Mouse (Mus musculus): ENCODE results near the gene Stxbp4. TPM values are rescaled to one million over a fixed set of nuclear protein-coding genes. Genes with fewer than 3 reads are reported as not detected.

The Stxbp4 gene
- polyA plus RNA-seq, 1 experiment from 2014 or later: 37.6 TPM

GRCm38 (mm10) chr11:90666916-90667315 is 29.0 kb upstream of the Stxbp4 start:
- no peak overlapping the region for H3K9ac ChIP-seq
- no peak overlapping the region for H3K4me3 ChIP-seq
- no peaks in the 10 kb centered on the region for H3K9me3 ChIP-seq (replicated peaks)
- H3K27ac ChIP-seq: no peak overlapping the region
- H3K4me2 ChIP-seq (replicated peaks): no peak overlapping the region
- no peak for ATAC-seq (ENCODE audit: low FRiP score)
- peaks cover 22% of the 10 kb centered on the region for H3K4me1 ChIP-seq
- 83% methylated on average over 4 of the region's 4 CpGs for WGBS
- H3K36me3 ChIP-seq: no peaks in the 10 kb centered on the region
- no peaks in the 10 kb centered on the region for H3K27me3 ChIP-seq

- no peaks in the 10 kb centered on the region for H3K27me3 ChIP-seq
- no peak overlapping the region for H3K9ac ChIP-seq
- no peak overlapping the region for H3K4me2 ChIP-seq (replicated peaks)
- no peaks in the 10 kb centered on the region for H3K36me3 ChIP-seq
- no peaks in the 10 kb centered on the region for H3K9me3 ChIP-seq (replicated peaks)
- 60% methylated on average over 3 of the region's 3 CpGs for WGBS
- H3K4me3 ChIP-seq: no peak overlapping the region
- no peak for ATAC-seq (ENCODE audit: low FRiP score)
- no peak overlapping the region for H3K27ac ChIP-seq
- H3K4me1 ChIP-seq: peaks cover 22% of the 10 kb centered on the region
These were observed 28.4 kb upstream of the Stxbp4 start for GRCm38 (mm10) chr11:90666144-90666757.

GRCm38 (mm10) chr11:90665161-90665560 is 27.3 kb upstream of the Stxbp4 start:
- Histone ChIP-seq H3K27ac (peak overlapping the region; percentile 25; the same call in 1 of the 2 replicates), H3K4me3 (no peak overlapping the region), H3K36me3 (no peaks in the 10 kb centered on the region), H3K4me1 (peaks cover 22% of the 10 kb centered on the region), H3K27me3 (no peaks in the 10 kb centered on the region), H3K4me2 (replicated peaks) (no peak overlapping the region), H3K9ac (no peak overlapping the region), H3K9me3 (replicated peaks) (no peaks in the 10 kb centered on the region)
- 22% methylated on average over 6 of the region's 6 CpGs for WGBS
- ATAC-seq (ENCODE audit: low FRiP score): no peak

GRCm38 (mm10) chr11:90664345-90664986 is 26.6 kb upstream of the Stxbp4 start:
- Histone ChIP-seq H3K4me2 (replicated peaks) (no peak overlapping the region; the same call in 1 of the 2 replicates), H3K27me3 (no peaks in the 10 kb centered on the region), H3K4me3 (no peak overlapping the region), H3K9me3 (replicated peaks) (no peaks in the 10 kb centered on the region), H3K27ac (peak overlapping the region; percentile 44; the same call in 1 of the 2 replicates), H3K9ac (no peak overlapping the region), H3K36me3 (no peaks in the 10 kb centered on the region), H3K4me1 (peaks cover 22% of the 10 kb centered on the region)
- no peak for ATAC-seq (ENCODE audit: low FRiP score)
- WGBS: 32% methylated on average over 8 of the region's 8 CpGs

- peaks cover 4% of the 10 kb centered on the region; the same call in 1 of the 2 replicates for H3K36me3 ChIP-seq
- no peak for ATAC-seq (ENCODE audit: low FRiP score)
- 30% methylated on average over 5 of the region's 5 CpGs for WGBS
- H3K4me1 ChIP-seq: peaks cover 22% of the 10 kb centered on the region
- H3K9me3 ChIP-seq (replicated peaks): no peaks in the 10 kb centered on the region
- no peak overlapping the region for H3K9ac ChIP-seq
- H3K4me2 ChIP-seq (replicated peaks): no peak overlapping the region
- H3K27me3 ChIP-seq: no peaks in the 10 kb centered on the region
- no peak overlapping the region for H3K4me3 ChIP-seq
- H3K27ac ChIP-seq: peak overlapping the region; percentile 44; the same call in 1 of the 2 replicates
These were observed 25.9 kb upstream of the Stxbp4 start for GRCm38 (mm10) chr11:90663618-90664297.

GRCm38 (mm10) chr11:90663052-90663451 is 25.2 kb upstream of the Stxbp4 start:
- Histone ChIP-seq H3K4me1 (peaks cover 22% of the 10 kb centered on the region), H3K4me2 (replicated peaks) (no peak overlapping the region), H3K27me3 (no peaks in the 10 kb centered on the region), H3K9me3 (replicated peaks) (no peaks in the 10 kb centered on the region), H3K27ac (no peak overlapping the region), H3K9ac (no peak overlapping the region), H3K36me3 (peaks cover 4% of the 10 kb centered on the region; the same call in 1 of the 2 replicates), H3K4me3 (no peak overlapping the region)
- no peak for ATAC-seq (ENCODE audit: low FRiP score)
- 88% methylated on average over 3 of the region's 3 CpGs for WGBS

GRCm38 (mm10) chr11:90660662-90661061 is 22.8 kb upstream of the Stxbp4 start:
- 85% methylated on average over 4 of the region's 4 CpGs for WGBS
- no peak for ATAC-seq (ENCODE audit: low FRiP score)
- Histone ChIP-seq H3K4me2 (replicated peaks) (no peak overlapping the region), H3K4me3 (no peak overlapping the region), H3K9ac (no peak overlapping the region), H3K4me1 (peaks cover 22% of the 10 kb centered on the region), H3K27me3 (no peaks in the 10 kb centered on the region), H3K36me3 (peaks cover 7% of the 10 kb centered on the region; the same call in 1 of the 2 replicates), H3K27ac (no peak overlapping the region), H3K9me3 (replicated peaks) (no peaks in the 10 kb centered on the region)

GRCm38 (mm10) chr11:90657527-90657926 is 19.6 kb upstream of the Stxbp4 start:
- no peaks in the 10 kb centered on the region for H3K4me1 ChIP-seq
- no peaks in the 10 kb centered on the region for H3K9me3 ChIP-seq (replicated peaks)
- no peak overlapping the region for H3K4me3 ChIP-seq
- WGBS: 91% methylated on average over 12 of the region's 12 CpGs
- peaks cover 7% of the 10 kb centered on the region; the same call in 1 of the 2 replicates for H3K36me3 ChIP-seq
- no peak overlapping the region for H3K4me2 ChIP-seq (replicated peaks)
- no peak overlapping the region for H3K27ac ChIP-seq
- H3K9ac ChIP-seq: no peak overlapping the region
- H3K27me3 ChIP-seq: no peaks in the 10 kb centered on the region
- no peak for ATAC-seq (ENCODE audit: low FRiP score)

- 95% methylated on average over 4 of the region's 4 CpGs for WGBS
- H3K27me3 ChIP-seq: no peaks in the 10 kb centered on the region
- no peaks in the 10 kb centered on the region for H3K4me1 ChIP-seq
- H3K4me3 ChIP-seq: no peak overlapping the region
- H3K36me3 ChIP-seq: peaks cover 18% of the 10 kb centered on the region
- no peak overlapping the region for H3K4me2 ChIP-seq (replicated peaks)
- ATAC-seq (ENCODE audit: low FRiP score): no peak
- no peak overlapping the region for H3K9ac ChIP-seq
- no peaks in the 10 kb centered on the region for H3K9me3 ChIP-seq (replicated peaks)
- H3K27ac ChIP-seq: no peak overlapping the region
These were observed 14.7 kb upstream of the Stxbp4 start for GRCm38 (mm10) chr11:90652603-90653002.

GRCm38 (mm10) chr11:90650231-90650885 is 12.5 kb upstream of the Stxbp4 start:
- Histone ChIP-seq H3K9me3 (replicated peaks) (no peaks in the 10 kb centered on the region), H3K27me3 (no peaks in the 10 kb centered on the region), H3K9ac (no peak overlapping the region), H3K4me1 (no peaks in the 10 kb centered on the region), H3K4me3 (no peak overlapping the region), H3K36me3 (peaks cover 28% of the 10 kb centered on the region), H3K27ac (no peak overlapping the region), H3K4me2 (replicated peaks) (no peak overlapping the region)
- WGBS: 87% methylated on average over 9 of the region's 9 CpGs
- ATAC-seq (ENCODE audit: low FRiP score): no peak

- H3K27ac ChIP-seq: no peak overlapping the region
- peaks cover 34% of the 10 kb centered on the region for H3K36me3 ChIP-seq
- H3K9me3 ChIP-seq (replicated peaks): no peaks in the 10 kb centered on the region
- H3K4me1 ChIP-seq: no peaks in the 10 kb centered on the region
- ATAC-seq (ENCODE audit: low FRiP score): no peak
- 95% methylated on average over 6 of the region's 6 CpGs for WGBS
- H3K27me3 ChIP-seq: no peaks in the 10 kb centered on the region
- no peak overlapping the region for H3K4me3 ChIP-seq
- H3K4me2 ChIP-seq (replicated peaks): no peak overlapping the region
- H3K9ac ChIP-seq: no peak overlapping the region
These were observed 11.9 kb upstream of the Stxbp4 start for GRCm38 (mm10) chr11:90649777-90650176.

GRCm38 (mm10) chr11:90638312-90638830 is 487 bp upstream of the Stxbp4 start:
- no peaks in the 10 kb centered on the region for H3K9me3 ChIP-seq (replicated peaks)
- peak overlapping the region; percentile 96 for H3K9ac ChIP-seq
- WGBS: under 1% methylated on average over 40 of the region's 54 CpGs
- H3K27ac ChIP-seq: peak overlapping the region; percentile 85
- H3K36me3 ChIP-seq: peaks cover 9% of the 10 kb centered on the region
- peak overlapping the region; percentile 67 for H3K4me2 ChIP-seq (replicated peaks)
- ATAC-seq (ENCODE audit: low FRiP score): no peak
- H3K27me3 ChIP-seq: no peaks in the 10 kb centered on the region
- peak overlapping the region; percentile 98 for H3K4me3 ChIP-seq
- H3K4me1 ChIP-seq: peaks cover 18% of the 10 kb centered on the region
